Mouse (Mus musculus) mouse trophoblast stem cell (cell line): ENCODE data around the gene Gm20388.
"Not testable (repeated sequence)": the region's sequence is repeated elsewhere in the genome, so short reads cannot be mapped to it uniquely, and the experiment has no call there.

Experiments
- in situ Hi-C, 2 experiments: fragments of 300-500 bp; cut with MseI, MboI; formaldehyde crosslinking; loops; 2 replicates in 1 of 2; 3 replicates in 1 of 2; pipeline ENCODE4 v1.15.1; 2025

Gm20388 gene

DNA sequence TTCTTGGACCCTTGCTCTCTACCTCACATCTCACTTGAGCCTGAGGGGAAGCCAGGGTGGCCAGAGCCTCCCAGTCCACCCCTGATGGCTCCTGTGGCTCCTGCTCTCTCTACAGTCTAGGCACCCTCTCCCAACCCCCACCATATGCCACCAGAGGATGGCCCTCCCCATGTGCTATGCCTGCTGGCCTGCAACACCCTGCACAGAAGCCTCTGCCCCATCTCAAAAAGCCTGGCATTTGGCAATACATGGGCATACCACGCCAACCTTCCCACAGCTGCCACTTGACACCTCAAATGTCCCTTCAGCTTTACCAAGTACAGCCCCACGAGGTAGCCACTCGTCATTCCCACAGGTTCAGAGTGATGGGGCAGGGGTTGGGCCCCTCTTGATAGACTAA is 1732.2 kb downstream of the Gm20388 start:
- in situ Hi-C loops, result no loop called here

DNA sequence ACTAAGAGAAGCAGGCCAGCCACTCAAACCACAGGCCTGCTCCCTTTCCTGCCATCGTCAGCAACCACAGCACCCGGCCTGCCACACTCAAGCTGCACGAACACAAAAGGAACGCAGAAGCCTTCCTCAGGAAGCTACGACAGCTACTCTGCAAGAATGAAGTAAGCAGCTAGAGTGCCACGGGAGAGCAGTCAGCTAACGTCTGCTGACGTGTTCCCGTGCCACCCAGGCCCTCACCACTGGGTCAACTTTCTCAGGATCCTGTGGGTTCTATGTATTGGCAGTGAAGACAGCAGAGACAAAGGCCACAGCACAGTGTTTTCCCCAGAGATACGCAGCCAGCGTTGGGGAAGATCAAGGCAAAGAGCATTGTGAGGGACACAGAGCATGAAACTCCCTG is 1732.7 kb downstream of the Gm20388 start:
- in situ Hi-C loops, result no loop called here

DNA sequence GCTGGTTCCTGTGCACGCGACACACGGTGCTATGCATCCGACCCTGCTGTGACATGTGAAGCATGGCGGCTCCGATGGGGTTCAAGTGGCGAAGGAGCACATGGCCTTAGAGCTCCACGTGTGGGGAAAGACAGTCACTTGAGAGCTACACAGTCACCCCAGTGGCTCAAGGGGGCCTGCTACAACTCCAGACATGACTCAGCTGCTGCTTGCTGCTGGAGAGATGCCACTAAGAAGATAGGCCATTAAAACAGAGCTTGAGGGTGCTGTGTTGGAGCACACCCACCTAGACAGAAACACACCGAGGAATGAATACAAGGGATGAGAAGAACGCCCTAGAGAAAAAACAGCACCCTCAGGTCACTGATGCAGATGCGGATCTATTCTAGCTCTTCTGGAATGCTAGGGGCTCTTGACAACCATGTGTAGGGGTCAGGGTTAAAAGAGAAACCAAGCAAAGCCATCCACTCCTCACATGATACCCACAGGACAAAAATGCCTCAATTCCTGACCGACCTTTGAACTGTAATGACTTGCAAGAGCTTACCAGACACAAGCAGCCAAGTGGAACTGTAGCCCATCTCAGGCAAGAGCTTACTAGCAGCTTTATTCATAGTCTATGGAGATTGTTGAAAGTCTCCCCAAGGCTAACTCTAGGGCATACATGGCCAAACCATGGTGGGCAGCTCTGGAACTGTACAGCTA is 1737.0 kb downstream of the Gm20388 start:
- in situ Hi-C loops, result no loop called here

DNA sequence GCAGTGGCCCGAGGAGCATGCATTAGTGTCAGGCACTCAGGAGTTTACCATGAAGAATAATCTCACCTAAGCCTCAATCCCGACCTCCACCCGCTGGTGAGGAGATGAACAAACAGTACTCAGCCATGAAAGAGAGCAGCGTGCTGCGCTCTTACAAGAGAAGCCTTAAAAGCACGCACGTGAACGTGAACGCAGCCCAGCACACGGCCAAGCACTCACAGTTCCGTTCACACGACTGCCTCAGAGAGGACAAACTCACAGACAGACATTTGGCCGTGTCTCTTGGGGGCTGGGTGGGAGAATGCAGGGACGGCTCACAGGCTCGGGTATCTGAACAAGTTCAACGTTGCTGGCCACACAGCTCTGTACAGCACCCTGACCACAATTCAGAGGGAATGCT is 1737.8 kb downstream of the Gm20388 start:
- in situ Hi-C loops, result no loop called here

DNA sequence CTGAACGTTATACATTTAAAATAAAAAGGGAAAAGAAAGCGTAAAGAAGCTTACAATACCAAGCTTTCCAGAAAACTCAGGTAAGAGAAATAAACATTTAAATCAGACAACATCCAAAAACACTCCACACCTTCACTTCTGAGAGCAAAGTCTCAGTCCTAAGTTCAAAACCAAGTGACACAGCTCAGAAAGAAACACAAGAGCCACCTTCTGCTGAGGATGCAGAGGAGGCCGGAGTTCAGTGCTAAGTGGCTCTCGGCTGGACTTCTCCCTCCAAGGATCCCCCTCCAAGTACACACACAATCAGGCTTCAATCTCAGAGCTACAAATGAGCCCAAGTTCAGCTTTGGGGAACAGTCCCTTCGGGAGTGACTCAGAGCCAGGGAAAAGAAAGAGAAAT is 1738.8 kb downstream of the Gm20388 start:
- in situ Hi-C loops, result no loop called here

DNA sequence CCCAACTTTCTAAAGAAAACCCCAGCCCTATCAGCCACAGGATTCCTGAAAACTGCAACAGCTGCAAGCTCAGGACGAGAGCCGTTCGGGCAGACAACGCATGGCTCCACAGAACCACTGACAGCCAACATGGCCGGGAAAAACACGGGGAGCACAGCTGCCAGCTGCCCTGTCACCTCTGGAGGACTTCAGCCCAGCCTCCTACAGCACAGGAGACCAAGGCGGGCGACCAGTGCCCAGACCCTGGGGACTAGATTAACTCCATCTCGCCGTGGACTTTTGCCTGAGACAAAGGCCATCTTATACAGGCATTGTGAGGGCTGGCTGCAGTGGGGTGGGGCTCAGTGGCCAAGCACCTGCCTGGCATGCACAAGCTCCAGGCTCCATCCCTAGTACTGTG is 1739.3 kb downstream of the Gm20388 start:
- in situ Hi-C loops, result no loop called here

DNA sequence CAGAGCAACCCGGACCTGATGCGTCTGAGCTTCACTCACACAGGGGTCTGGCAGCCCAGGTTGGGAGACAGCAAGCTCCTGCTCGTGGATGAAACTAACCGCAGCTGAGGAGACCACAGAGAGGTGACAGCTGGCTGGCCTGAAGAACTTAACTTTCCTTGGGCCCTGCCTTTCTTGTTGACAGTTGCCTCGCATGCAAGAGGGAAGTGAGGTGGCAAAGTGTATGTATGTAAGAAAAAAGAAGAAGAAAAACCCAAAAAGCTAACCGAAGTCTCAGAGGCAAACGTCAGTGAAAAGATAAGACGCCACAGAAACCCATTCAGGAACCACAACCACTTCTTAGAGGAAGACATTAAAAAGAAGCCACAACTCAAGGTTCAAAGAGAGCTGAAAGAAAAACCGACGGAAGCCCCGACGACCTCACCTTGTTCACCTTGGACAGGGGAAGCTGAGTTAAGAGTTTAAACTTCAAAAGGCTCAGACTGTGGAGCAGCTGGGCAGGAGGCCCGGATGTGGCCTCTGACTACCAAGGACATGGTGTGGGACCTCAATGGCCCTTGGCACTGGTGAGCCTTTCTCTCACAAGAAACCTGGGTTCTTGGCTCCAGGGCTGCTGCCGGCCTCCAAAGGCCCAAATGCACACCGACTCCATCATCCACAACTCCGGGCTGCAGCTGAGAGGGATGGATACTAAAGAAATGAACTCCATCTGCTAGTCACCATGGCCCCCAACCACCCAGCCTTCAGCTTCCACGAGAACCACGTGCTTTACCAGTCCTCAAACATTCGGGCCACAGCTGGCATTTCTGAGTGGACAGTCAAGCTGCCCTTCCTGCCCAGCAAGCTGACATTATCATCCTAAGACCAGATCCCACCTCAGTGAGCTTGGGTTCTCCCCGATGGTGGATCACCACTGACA is 1740.0 kb downstream of the Gm20388 start:
- in situ Hi-C loops, result no loop called here

DNA sequence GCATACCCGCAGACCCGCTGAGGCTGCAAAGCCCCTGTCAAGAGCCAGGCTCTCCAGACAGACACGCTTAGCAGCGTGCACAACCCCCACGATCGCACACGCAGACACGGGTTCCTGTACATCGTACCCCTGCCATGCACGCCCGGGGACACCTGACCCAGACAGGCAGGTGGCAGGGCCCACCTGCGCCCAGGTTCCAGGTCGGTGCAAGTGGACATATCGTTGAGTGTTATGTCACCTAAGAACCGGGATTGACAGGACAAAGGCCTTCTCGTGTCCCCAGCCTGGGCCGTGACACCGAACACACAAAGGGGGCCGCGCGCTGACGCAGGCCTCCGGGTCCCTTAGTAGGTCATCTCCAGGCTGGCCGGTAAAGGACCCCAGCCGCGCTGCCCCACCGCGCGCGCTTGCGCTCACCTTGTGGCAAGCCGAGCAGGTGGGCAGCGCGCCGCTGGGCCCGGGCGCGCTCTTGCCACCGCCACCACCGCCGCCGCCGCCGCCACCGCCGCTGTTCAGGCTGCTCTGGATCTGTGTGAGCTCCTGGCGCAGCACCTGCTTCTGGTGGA is 1740.8 kb downstream of the Gm20388 start:
- in situ Hi-C loops, result no loop called here

DNA sequence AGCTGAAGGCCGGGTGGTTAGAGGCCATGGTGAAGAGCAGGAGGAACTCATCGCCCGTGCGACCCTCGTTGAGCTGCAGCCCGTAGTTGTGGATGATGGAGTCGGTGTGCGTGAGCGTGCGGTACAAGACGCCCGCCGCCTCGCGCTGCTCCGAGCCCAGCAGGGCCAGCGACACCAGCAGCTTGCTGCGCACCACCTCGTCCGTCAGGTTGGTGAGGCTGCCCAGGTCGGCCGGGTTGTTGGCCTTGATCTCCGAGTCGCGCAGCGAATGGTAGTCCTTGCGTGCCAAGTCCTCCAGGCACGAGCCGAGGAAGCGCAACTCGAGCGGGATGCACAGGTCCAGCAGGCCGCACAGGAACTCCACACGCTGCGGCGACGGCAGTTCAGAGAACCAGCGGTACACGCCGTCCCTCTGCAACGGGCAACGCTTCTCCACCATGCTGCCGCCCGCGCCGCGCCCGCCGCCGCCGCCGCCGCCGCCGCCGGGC is 1741.3 kb downstream of the Gm20388 start:
- in situ Hi-C loops, result no loop called here

DNA sequence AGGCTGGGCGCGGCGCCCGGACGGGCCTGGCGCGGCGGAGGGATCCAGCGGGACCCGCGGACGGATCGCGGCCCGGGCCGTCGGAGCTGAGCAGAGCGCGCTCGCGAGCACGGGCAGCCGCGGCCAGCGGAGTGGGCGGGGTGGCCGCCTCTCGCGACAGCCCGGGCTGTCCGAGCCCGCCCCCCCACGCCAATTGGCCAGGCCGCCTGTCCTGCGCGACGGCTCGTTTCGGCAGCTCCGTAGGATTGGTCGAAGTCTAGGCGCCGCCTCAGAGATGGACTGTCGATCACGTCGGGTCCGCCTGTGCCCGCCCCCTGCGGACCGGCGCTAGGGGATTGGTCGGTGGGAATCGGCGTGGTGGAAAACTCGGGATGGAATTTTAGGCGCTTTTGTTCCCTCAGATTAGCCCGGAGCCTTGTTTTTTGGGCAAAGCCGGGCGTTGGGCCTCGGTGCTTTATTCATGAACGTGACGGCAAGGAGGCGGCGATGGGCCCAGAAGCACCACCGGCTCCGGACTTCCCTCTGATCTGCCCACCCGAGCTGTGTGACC is 1742.2 kb downstream of the Gm20388 start, which contains the start of gene Zcchc14:
Gene Zcchc14, minus strand, starts transcription at position 128 of the 550 bp plus-strand sequence.
- in situ Hi-C loops, result no loop called here

DNA sequence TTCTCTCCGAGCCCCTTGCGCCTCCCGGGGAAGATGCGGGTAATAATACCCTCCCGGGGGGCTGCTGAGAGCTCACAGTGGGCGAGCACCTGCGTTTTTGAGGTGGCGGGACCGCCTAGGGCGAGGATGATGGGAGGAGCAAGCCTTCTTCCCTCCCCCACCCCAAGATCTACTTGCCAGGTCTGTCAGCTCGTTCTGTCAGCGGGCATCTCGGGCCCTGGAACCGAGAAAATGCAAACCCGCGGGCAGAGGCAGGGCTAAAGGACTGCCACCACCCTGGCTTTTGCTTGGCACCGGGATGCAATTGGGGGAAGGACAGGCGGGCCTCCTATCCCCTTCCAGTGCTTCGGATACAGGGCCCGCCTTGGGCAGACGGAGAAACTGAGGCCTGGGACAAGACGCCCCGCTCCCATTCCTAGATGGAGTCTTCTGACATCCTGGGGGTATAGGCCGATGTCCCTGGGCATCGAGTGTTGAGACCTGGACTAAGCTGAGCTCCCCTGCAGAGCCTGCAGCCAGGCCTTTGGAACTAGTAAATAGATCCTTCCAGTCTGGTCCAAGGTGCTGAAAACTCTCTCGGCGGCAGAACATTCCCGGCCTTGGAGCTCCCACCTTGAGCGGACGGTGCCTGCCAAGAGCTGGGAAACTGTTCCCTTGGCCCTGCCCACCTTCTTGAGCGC is 1742.8 kb downstream of the Gm20388 start:
- in situ Hi-C loops, result no loop called here

DNA sequence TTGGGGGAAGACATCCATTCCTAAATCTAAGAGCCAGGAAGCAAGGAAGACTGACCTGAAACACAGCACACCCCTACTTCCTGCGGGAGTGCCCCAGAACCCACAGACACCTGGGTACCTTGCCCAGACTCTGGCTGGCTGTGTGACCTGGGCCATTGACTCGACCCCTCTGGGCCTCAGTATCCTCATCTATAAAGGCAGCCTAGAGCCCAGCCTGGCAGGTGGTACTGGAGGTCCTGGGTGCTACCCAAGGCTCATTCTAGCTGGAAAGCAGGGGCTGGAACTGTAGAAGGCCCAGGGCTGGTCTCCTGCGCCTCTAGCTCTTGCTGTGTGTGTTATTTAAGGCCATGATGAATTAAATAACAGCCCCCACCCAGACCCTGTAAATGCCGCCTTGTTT is 1743.5 kb downstream of the Gm20388 start:
- in situ Hi-C loops, result no loop called here

DNA sequence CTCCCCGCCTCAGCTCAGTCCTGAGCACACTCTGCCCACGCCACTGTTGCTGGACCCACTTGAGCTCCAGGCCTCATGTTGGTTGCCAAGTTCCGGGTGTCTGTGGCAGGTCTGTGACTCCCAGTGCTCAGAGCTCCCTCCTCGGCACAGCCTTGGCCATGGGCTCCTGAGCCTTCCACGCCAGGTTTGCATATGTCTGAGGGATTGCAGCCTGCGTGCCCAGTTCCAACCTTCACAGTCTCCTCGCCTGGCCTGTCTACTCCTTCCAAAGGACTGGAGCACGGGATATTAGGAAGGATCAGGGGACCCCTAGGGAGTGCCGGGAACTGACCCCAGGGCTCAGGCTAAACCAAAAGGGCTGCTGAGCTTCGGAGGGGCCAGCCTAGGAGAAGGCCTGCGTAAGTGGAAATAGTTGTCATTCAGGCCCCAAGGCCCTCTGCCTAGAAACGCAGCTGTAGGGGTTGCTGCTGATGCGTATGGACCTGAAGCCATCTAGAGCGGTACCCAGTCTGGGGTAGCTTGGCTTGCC is 1744.4 kb downstream of the Gm20388 start:
- in situ Hi-C loops, result no loop called here

DNA sequence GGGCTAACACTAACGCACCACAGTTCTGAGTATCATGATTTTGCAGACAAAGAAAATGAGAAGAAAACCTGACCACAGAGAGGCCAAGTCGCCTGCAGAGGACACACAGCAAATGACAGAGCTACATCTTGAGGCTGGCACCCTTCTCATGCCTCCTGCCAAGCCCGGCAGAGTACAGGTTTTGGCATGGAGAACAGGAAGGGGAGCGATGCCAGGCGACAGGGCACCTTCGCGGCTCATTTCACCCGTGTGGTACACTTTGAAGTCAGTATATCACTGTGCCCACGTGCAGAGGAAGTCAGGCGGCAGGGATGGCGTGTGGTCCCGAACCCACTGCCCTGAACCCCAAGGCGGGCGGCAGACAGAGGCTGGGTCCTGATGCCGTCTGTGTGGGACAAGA is 1750.0 kb downstream of the Gm20388 start:
- in situ Hi-C loops, result no loop called here

DNA sequence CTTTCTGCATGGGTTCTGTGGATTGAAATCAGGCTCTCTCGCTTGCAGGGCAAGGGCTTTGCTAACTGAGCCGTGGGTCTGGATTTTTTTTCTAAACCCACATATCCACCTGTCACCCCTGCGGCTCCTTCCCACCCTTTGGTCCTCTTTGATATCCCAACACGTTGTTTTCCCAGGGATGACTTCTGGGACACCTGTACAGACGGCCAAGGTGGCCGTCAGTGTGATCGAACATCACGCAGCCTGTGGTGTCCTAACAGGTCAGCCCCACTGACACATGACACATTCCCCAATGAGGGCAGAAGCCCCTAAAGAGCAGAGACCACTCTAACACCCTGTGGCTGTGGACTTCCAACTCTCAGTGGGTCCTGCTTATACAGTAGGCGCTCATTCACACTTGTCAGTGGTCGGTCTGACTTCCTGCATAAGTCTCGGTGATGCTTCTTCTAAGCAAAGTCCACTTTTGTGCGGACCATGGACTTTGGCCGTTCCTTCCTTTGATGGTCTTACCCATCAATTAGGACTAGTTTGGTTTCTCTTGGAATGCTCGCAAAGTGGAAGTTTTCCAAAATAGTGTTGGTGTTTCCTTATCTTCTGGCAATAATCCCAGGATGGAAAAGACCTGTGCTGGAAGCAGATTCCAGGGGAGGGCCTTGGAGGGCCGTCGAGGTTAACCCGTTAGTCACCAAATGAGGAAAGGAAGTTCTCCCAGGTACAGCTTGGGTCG is 1751.2 kb downstream of the Gm20388 start:
- in situ Hi-C loops, result no loop called here

DNA sequence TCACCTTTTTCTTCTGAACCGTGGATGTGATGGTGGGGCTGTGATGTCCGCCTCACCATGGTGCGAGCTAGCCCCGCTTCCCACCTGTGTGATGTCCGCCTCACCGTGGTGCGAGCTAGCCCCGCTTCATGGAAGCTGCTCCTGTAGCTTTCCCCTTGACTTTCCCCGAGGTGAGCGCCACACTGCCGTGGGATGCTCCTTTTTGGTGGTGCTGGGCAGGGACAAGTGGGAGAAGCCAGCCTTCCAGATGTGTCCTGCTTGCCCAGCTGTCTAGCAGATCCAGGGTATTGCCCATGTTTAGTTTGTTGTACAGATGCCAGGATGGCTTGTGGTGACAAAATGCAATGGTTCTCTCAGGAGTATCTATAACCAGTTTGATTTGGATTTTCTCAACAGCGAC is 1752.5 kb downstream of the Gm20388 start:
- in situ Hi-C loops, result no loop called here

DNA sequence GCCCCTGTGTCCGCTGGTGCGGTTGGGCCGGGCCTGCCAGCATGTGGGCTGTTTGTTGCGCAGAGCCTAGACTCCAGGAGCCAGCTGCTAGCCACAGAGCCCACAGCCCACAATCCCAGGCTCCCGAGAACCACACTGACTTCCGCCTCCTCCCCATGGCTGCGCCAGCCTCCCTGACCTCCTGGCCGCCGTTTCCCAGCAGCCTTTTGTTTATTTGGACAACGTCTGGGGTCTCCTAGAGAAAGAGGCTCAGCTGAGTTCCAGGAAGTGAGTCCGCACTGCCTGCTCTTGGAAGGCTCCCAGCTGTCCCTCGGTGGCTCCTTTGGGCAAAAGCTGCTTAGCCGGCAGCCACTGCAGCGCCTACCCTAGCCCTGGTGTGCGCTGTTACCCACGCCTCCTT is 1754.7 kb downstream of the Gm20388 start:
- in situ Hi-C loops, result no loop called here

DNA sequence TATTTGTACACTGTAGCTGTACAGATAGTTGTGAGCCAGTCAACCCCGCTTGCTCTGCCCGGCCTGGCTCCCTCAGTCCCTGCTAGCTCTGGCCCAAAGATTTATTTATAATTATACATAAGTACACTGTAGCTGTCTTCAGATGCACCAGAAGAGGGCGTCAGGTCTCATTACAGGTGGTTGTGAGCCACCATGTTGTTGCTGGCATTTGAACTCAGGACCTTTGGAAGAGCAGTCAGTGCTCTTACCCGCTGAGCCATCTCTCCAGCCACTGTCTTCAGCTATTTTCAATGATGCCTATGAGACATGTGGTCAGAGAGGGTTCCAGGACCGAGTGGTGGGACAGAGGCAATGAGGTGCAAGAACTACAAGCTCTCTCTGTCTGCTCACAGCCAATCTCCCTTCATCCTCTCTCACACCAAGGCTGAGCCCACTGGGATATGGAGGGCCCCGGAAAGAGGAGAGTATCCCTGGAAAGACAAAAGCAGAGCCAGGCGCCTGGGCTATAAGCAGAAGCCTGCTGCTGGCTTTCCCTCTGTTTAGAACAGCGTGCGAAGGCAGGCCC is 1757.4 kb downstream of the Gm20388 start:
- in situ Hi-C loops, result not testable (repeated sequence)

DNA sequence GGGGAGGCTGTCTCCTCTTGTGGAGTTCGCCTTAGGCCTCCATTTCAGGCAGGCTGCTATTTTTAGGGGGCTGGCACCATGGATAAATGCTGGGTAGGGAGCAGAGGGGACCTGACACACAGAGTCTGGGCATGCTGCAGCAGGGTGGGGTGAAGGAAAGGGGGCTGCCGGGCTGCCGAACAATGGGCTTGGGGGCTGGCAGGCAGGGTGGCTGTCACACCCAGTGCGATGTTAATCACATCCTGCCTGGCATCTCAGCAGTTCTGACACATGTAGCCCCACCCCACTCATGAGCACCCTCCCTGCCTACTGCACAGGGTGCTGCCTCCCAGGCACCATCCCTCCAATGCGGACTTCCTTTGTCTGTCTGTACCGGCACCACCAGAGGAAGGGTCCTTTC is 1757.9 kb downstream of the Gm20388 start:
- in situ Hi-C loops, result no loop called here

DNA sequence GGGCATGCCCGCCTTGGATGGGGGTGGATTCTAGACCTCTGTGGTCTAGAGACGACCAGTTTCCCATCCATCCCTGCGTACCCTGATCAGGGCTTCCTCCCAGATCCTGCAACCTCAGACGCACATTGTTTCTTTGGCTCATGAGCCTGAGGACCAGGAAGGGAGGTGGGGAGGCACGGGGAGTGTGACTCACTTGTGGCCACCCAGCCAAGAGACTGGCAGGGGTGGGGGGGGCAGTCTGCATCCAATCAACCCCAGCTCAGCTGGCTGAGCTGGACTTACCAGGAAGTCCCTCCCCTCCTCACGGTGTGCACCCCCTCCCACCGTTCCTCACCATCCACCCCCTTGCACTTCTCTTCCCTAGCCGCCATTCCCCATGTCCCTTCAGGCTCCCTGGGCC is 1758.6 kb downstream of the Gm20388 start:
- in situ Hi-C loops, result no loop called here
